Mouse (Mus musculus) midbrain, embryonic 13.5 days (tissue): ENCODE data around the gene Fam151a. TPM values are rescaled to one million over a fixed set of nuclear protein-coding genes. Genes with fewer than 3 reads are reported as not detected.
A peak's percentile ranks its signal among the peaks of the same experiment; 100 is the strongest.
"Not testable (repeated sequence)": the region's sequence is repeated elsewhere in the genome, so short reads cannot be mapped to it uniquely, and the experiment has no call there.

Experiments used
- ATAC-seq: fragments of 200-750 bp; cut with Nextera tagmentation; 2 replicates; pipeline ENCODE4 v1.8.0; 2017; ENCODE audit warnings: mild to moderate bottlenecking, moderate TSS enrichment, moderate library complexity
- H3K27ac ChIP-seq: fragments of 300-500 bp; sonication (generic); 2 replicates; pipeline ENCODE4 v1.5.1; 2015; ENCODE audit warnings: inconsistent platforms, mild to moderate bottlenecking, moderate library complexity
- H3K27me3 ChIP-seq: fragments of 300-500 bp; sonication (generic); 2 replicates; pipeline ENCODE4 v1.6.1; 2015; ENCODE audit warnings: mild to moderate bottlenecking, inconsistent platforms
- H3K36me3 ChIP-seq: fragments of 300-500 bp; sonication (generic); 2 replicates; pipeline ENCODE4 v1.6.1; 2015; ENCODE audit warnings: mild to moderate bottlenecking, inconsistent platforms
- H3K4me1 ChIP-seq: fragments of 300-500 bp; sonication (generic); replicated peaks from 2 replicates; pipeline ENCODE4 v1.6.1; 2015; ENCODE audit warnings: inconsistent platforms
- H3K4me2 ChIP-seq: fragments of 300-500 bp; sonication (generic); replicated peaks from 2 replicates; pipeline ENCODE4 v1.6.1; 2015; ENCODE audit warnings: moderate library complexity, mild to moderate bottlenecking, inconsistent platforms
- H3K4me3 ChIP-seq: fragments of 300-500 bp; sonication (generic); replicated peaks from 2 replicates; pipeline ENCODE4 v1.5.1; 2015; ENCODE audit warnings: mild to moderate bottlenecking, inconsistent platforms
- H3K9ac ChIP-seq: fragments of 300-500 bp; sonication (generic); replicated peaks from 2 replicates; pipeline ENCODE4 v1.6.1; 2015; ENCODE audit warnings: mild to moderate bottlenecking, inconsistent platforms
- H3K9me3 ChIP-seq: fragments of 300-500 bp; sonication (generic); 2 replicates; pipeline ENCODE4 v1.6.1; 2016; ENCODE audit warnings: mild to moderate bottlenecking, inconsistent platforms
- WGBS: fragments of 180-500 bp; shearing (Covaris S2); methylation state at CpG from one replicate; pipeline ENCODE4 v1.1.7; 2015; 5-methylcytosine and 5-hydroxymethylcytosine counted together
- polyA plus RNA-seq: library from polyadenylated mRNA; unstranded; fragments of >200 nt; fragmentation: Nextera tagmentation; extraction: Ambion mirVana; gene quantifications from 2 replicates; pipeline ENCODE4 v1.2.1, GENCODE M21; 2015

Fam151a gene
- polyA plus RNA-seq, 1 experiment from 2014 or later, result not detected

GRCm38 (mm10) chr4:106730814-106731213, 2.9 kb upstream of the Fam151a start, which contains the start of gene Mroh7:
Gene Mroh7 (minus strand): TSS chr4:106730925.
- H3K27me3 ChIP-seq, result no peaks in the 10 kb centered on the region
- WGBS, result 80% methylated on average over 7 of the region's 7 CpGs

DNA sequence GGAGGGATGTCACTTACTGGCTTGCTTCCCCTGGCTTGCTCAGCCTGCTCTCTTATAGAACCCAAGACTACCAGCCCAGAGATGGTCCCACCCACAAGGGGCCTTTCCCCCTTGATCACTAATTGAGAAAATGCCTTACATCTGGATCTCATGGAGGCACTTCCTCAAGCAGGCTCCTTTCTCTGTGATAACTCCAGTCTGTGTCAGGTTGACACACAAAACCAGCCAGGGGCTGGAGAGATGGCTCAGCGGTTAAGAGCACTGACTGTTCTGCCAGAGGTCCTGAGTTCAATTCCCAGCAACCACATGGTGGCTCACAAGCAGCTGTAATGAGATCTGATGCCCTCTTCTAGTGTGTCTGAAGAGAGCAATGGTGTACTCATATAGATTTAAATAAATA, 3.2 kb downstream of the Fam151a start:
- 79% methylated on average over 1 of the region's 1 CpGs for WGBS
- H3K4me1 ChIP-seq, H3K4me2 ChIP-seq, H3K27me3 ChIP-seq, H3K27ac ChIP-seq, H3K9me3 ChIP-seq, H3K9ac ChIP-seq, ATAC-seq, H3K36me3 ChIP-seq, H3K4me3 ChIP-seq: not testable (repeated sequence)

More at GRCm38 (mm10) chr4:106730814-106731213, 2.9 kb upstream of the Fam151a start, which contains the start of gene Mroh7:
- H3K36me3 ChIP-seq, result no peaks in the 10 kb centered on the region
- no peaks in the 10 kb centered on the region for H3K9me3 ChIP-seq
- H3K4me3 ChIP-seq, result no peak within 1 kb of the TSS
- H3K9ac ChIP-seq, result no peak within 1 kb of the TSS
- ATAC-seq, result no peak
- no peaks in the 10 kb centered on the region for H3K4me1 ChIP-seq
- H3K4me2 ChIP-seq, result no peak within 1 kb of the TSS
- H3K27ac ChIP-seq, result no peak within 1 kb of the TSS

DNA sequence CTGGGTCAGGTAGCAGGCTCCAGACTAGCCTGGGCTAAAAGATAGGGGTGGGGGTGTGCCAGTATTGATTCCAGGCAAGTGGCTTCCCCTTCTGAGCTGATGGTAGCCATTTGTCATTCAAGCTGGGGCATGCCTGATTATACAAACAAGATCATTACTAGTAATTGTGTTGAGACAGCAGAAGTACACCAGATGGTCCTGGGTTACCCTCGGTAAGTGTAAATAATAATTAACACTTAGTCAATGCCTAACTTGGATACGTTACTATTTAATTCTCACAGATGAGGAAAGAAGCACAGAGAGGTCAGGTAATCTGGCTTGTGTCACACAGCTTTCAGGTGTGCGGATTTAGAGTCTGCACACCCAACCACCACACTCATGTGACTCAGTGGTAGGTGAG, 4.2 kb downstream of the Fam151a start:
- Histone ChIP-seq H3K27ac (no peak overlapping the region), H3K4me3 (no peak overlapping the region), H3K9me3 (no peaks in the 10 kb centered on the region), H3K36me3 (no peaks in the 10 kb centered on the region), H3K4me1 (no peaks in the 10 kb centered on the region), H3K9ac (no peak overlapping the region), H3K27me3 (no peaks in the 10 kb centered on the region), H3K4me2 (no peak overlapping the region)
- no peak for ATAC-seq
- 78% methylated on average over 3 of the region's 3 CpGs for WGBS

DNA sequence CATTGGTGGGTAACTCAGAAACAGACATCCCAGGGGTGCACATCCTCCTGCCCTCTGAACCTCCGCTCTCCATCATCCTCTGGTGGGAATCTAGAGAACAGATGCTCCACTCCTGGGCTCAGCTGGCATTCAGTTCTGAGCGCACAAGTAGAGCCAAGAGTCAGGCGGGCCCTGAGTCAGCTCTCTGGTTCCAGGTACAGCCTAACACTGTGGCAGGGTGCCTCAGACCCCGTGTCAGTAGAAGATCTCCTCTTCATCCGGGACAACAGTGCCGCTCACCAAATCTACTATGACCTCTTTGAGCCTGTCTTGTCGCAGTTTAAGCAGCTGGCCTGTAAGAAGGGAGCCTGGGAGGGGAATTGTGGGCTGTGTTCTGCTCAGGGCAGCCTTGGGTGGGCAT, 12.2 kb downstream of the Fam151a start:
- Histone ChIP-seq H3K36me3 (no peaks in the 10 kb centered on the region), H3K9ac (no peak overlapping the region), H3K4me2 (no peak overlapping the region), H3K4me1 (peaks cover 24% of the 10 kb centered on the region), H3K4me3 (no peak overlapping the region), H3K9me3 (no peaks in the 10 kb centered on the region), H3K27me3 (no peaks in the 10 kb centered on the region), H3K27ac (no peak overlapping the region)
- WGBS, result 83% methylated on average over 7 of the region's 7 CpGs
- ATAC-seq, result no peak

- no peak overlapping the region for H3K4me3 ChIP-seq
- H3K27ac ChIP-seq, result no peak overlapping the region
- ATAC-seq, result no peak
- 88% methylated on average over 1 of the region's 1 CpGs for WGBS
- H3K9me3 ChIP-seq, result no peaks in the 10 kb centered on the region
- no peak overlapping the region for H3K9ac ChIP-seq
- H3K4me2 ChIP-seq, result no peak overlapping the region
- peaks cover 24% of the 10 kb centered on the region for H3K4me1 ChIP-seq
- H3K27me3 ChIP-seq, result no peaks in the 10 kb centered on the region
- H3K36me3 ChIP-seq, result no peaks in the 10 kb centered on the region
Measured at GRCm38 (mm10) chr4:106747001-106747580, 13.4 kb downstream of the Fam151a start.

DNA sequence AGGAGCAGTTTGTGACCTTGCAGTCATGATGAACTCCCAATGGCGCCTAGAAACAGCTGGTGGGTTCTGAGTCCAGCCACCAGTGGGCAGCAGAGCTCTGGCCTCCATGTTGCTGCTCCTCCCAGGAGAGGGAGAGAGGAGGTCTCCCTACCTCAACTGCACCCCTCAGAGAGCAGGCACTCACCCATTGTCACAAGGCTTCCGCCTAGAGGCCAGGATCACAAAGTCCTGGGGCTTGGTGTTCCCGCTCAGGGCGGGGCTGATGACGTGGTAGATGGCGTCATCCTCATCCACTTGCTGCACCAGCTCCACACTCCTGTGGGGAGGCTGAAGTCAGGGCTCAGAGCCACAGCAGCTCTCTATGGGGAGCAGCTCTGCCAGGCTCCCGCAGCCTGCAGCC, 16.0 kb downstream of the Fam151a start:
- Histone ChIP-seq H3K9ac (no peak overlapping the region; the same call in 1 of the 2 replicates), H3K36me3 (no peaks in the 10 kb centered on the region), H3K4me2 (peak overlapping the region; percentile 39), H3K9me3 (no peaks in the 10 kb centered on the region), H3K27ac (no peak overlapping the region), H3K27me3 (no peaks in the 10 kb centered on the region), H3K4me1 (peaks cover 24% of the 10 kb centered on the region), H3K4me3 (peak overlapping the region; percentile 24)
- WGBS, result 2% methylated on average over 7 of the region's 7 CpGs
- ATAC-seq, result peak; percentile 92

DNA sequence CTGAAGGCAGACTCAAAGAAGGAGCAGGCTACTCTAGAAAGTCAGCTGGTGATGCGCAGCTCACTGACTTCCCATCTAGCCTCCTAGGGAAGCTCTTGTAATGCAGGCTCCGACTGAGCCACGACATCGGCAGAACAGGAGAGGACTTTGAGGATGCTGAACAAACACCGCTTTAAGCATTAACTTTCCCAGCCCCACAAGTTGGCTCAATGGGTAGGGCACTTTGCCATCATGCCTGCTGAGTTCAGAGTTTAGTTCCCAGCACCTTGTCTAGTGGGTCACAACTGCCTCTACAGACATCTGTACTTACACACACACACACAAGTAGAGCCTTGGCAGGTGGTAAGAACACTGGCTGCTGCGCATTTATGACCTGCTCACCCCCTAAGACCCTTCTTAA, 18.0 kb downstream of the Fam151a start:
- WGBS, result 92% methylated on average over 6 of the region's 6 CpGs
- Histone ChIP-seq H3K9me3 (no peaks in the 10 kb centered on the region), H3K36me3 (no peaks in the 10 kb centered on the region), H3K4me2 (no peak overlapping the region), H3K4me1 (peaks cover 24% of the 10 kb centered on the region), H3K27me3 (no peaks in the 10 kb centered on the region), H3K4me3 (no peak overlapping the region), H3K27ac (no peak overlapping the region), H3K9ac (no peak overlapping the region)
- ATAC-seq, result no peak

GRCm38 (mm10) chr4:106764166-106764565, 30.5 kb downstream of the Fam151a start:
- Histone ChIP-seq H3K9me3 (no peaks in the 10 kb centered on the region), H3K4me1 (peaks cover 9% of the 10 kb centered on the region), H3K36me3 (no peaks in the 10 kb centered on the region), H3K27ac (no peak overlapping the region), H3K9ac (no peak overlapping the region), H3K27me3 (no peaks in the 10 kb centered on the region), H3K4me2 (no peak overlapping the region), H3K4me3 (no peak overlapping the region)
- no peak for ATAC-seq
- WGBS, result 63% methylated on average over 7 of the region's 7 CpGs

GRCm38 (mm10) chr4:106769306-106769705, 35.6 kb downstream of the Fam151a start:
- no peak for ATAC-seq

DNA sequence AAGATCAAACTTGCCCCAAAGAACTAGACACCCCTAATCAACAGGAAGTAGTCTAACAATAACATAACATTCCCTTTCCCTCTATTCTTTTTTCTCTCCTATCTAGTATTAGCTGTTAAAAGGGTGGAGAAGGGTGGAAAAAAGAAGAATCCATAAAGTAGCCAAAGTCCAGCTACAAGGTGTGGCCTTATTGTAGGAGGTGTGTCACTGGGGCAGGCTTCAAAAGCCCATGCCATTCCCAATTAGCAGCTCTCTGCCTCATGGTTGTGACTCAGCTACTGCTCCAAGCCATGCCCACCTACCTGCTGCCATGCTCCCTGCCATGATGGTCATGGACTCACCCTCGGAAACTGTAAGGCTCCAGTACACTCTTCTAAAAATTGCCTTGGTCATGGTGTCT, 38.9 kb downstream of the Fam151a start:
- Histone ChIP-seq H3K9ac (no peak overlapping the region), H3K4me2 (no peak overlapping the region), H3K27ac (no peak overlapping the region), H3K4me3 (no peak overlapping the region), H3K4me1 (peaks cover 15% of the 10 kb centered on the region), H3K9me3 (no peaks in the 10 kb centered on the region), H3K27me3 (no peaks in the 10 kb centered on the region), H3K36me3 (no peaks in the 10 kb centered on the region)
- 91% methylated on average over 1 of the region's 1 CpGs for WGBS
- no peak for ATAC-seq

More at GRCm38 (mm10) chr4:106769306-106769705, 35.6 kb downstream of the Fam151a start:
- Histone ChIP-seq H3K9ac (no peak overlapping the region), H3K4me3 (no peak overlapping the region), H3K27me3 (no peaks in the 10 kb centered on the region), H3K36me3 (no peaks in the 10 kb centered on the region), H3K27ac (no peak overlapping the region), H3K9me3 (no peaks in the 10 kb centered on the region), H3K4me1 (no peaks in the 10 kb centered on the region), H3K4me2 (no peak overlapping the region)
- WGBS, result 89% methylated on average over 2 of the region's 2 CpGs

DNA sequence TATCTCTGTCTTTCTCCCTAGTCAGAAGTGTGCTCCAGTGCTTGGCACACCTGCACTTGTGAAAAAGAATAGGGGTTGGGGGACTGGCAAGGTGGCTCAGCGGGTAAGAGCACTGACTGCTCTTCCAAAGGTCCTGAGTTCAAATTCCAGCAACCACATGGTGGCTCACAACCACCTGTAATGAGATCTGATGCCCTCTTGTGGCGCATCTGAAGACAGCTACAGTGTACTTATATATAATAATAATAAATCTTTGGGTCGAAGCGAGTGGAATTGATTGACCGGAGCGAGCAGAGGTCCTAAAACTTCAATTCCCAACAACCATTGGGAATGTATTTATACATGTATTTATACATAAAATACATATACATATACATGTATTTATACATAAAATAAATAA, 42.1 kb downstream of the Fam151a start:
- not testable (repeated sequence) for H3K27ac ChIP-seq, H3K4me2 ChIP-seq, H3K36me3 ChIP-seq, H3K9ac ChIP-seq, H3K4me3 ChIP-seq, H3K9me3 ChIP-seq, ATAC-seq, H3K27me3 ChIP-seq
- WGBS, result 82% methylated on average over 6 of the region's 6 CpGs
- H3K4me1 ChIP-seq, result peaks cover 47% of the 10 kb centered on the region

GRCm38 (mm10) chr4:106776998-106777397, 43.3 kb downstream of the Fam151a start:
- H3K4me3 ChIP-seq, result no peak overlapping the region
- peak overlapping the region; percentile 59; the same call in 1 of the 2 replicates for H3K27ac ChIP-seq
- WGBS, result 30% methylated on average over 3 of the region's 3 CpGs
- H3K4me1 ChIP-seq, result peaks cover 52% of the 10 kb centered on the region
- H3K27me3 ChIP-seq, result no peaks in the 10 kb centered on the region
- H3K9ac ChIP-seq, result no peak overlapping the region
- no peaks in the 10 kb centered on the region for H3K9me3 ChIP-seq
- no peak overlapping the region for H3K4me2 ChIP-seq
- ATAC-seq, result peak; percentile 62
- no peaks in the 10 kb centered on the region for H3K36me3 ChIP-seq
